Mouse (Mus musculus): Measurements from ENCODE around the gene Psg22. TPM values are rescaled to one million over a fixed set of nuclear protein-coding genes. Genes with fewer than 3 reads are reported as not detected.

The Psg22 gene
- total and polyA plus RNA-seq, 2 experiments from 2014 or later, result not detected

Other genes starting within 250 kb of the Psg22 start
- gene Psg26, start 233.9 kb upstream of the Psg22 start, total RNA-seq (2014; rRNA removed), result not detected in 2 replicates
- not detected in 2 replicates for gene Psg26, start 233.9 kb upstream of the Psg22 start, polyA plus RNA-seq (2015; fragmentation: Nextera tagmentation; extraction: Ambion mirVana)
- gene Psg25, start 185.8 kb upstream of the Psg22 start, total RNA-seq (2014; rRNA removed), result not detected in 2 replicates
- not detected in 2 replicates for gene Psg25, start 185.8 kb upstream of the Psg22 start, polyA plus RNA-seq (2015; fragmentation: Nextera tagmentation; extraction: Ambion mirVana)
- not detected in 2 replicates for gene Psg27, start 150.8 kb upstream of the Psg22 start, total RNA-seq (2014; rRNA removed)
- gene Psg27, start 150.8 kb upstream of the Psg22 start, polyA plus RNA-seq (2015; fragmentation: Nextera tagmentation; extraction: Ambion mirVana), result not detected in 2 replicates
- not detected in 2 replicates for gene Psg23, start 101.6 kb upstream of the Psg22 start, total RNA-seq (2014; rRNA removed)
- gene Psg23, start 101.6 kb upstream of the Psg22 start, polyA plus RNA-seq (2015; fragmentation: Nextera tagmentation; extraction: Ambion mirVana), result not detected in 2 replicates
- not detected in 2 replicates for gene Psg21, start 61.4 kb upstream of the Psg22 start, total RNA-seq (2014; rRNA removed)
- not detected in 2 replicates for gene Psg21, start 61.4 kb upstream of the Psg22 start, polyA plus RNA-seq (2015; fragmentation: Nextera tagmentation; extraction: Ambion mirVana)
- gene Psg20, start 31.9 kb upstream of the Psg22 start, total RNA-seq (2014; rRNA removed), result not detected in 2 replicates
- not detected in 2 replicates for gene Psg20, start 31.9 kb upstream of the Psg22 start, polyA plus RNA-seq (2015; fragmentation: Nextera tagmentation; extraction: Ambion mirVana)
- gene Psg19, start 80.4 kb downstream of the Psg22 start, total RNA-seq (2014; rRNA removed), result not detected in 2 replicates
- gene Psg19, start 80.4 kb downstream of the Psg22 start, polyA plus RNA-seq (2015; fragmentation: Nextera tagmentation; extraction: Ambion mirVana), result not detected in 2 replicates
- not detected in 2 replicates for gene Psg17, start 103.5 kb downstream of the Psg22 start, total RNA-seq (2014; rRNA removed)
- not detected in 2 replicates for gene Psg17, start 103.5 kb downstream of the Psg22 start, polyA plus RNA-seq (2015; fragmentation: Nextera tagmentation; extraction: Ambion mirVana)
- 0.95 and 2.1 TPM in 2 replicates for gene Mill2, start 121.9 kb downstream of the Psg22 start, total RNA-seq (2014; rRNA removed)
- 0.53 and 0.54 TPM in 2 replicates for gene Mill2, start 121.9 kb downstream of the Psg22 start, polyA plus RNA-seq (2015; fragmentation: Nextera tagmentation; extraction: Ambion mirVana)
- 13.8 and 14.9 TPM in 2 replicates for gene Pglyrp1, start 153.2 kb downstream of the Psg22 start, total RNA-seq (2014; rRNA removed)
- 26.9 and 27.0 TPM in 2 replicates for gene Pglyrp1, start 153.2 kb downstream of the Psg22 start, polyA plus RNA-seq (2015; fragmentation: Nextera tagmentation; extraction: Ambion mirVana)
- 12.8 and 17.2 TPM in 2 replicates for gene Ccdc61, start 192.3 kb downstream of the Psg22 start, total RNA-seq (2014; rRNA removed)
- gene Ccdc61, start 192.3 kb downstream of the Psg22 start, polyA plus RNA-seq (2015; fragmentation: Nextera tagmentation; extraction: Ambion mirVana), result 21.6 and 23.2 TPM in 2 replicates
- 15.4 and 19.5 TPM in 2 replicates for gene Nova2, start 207.8 kb downstream of the Psg22 start, total RNA-seq (2014; rRNA removed)
- 7.2 and 11.4 TPM in 2 replicates for gene Nova2, start 207.8 kb downstream of the Psg22 start, polyA plus RNA-seq (2015; fragmentation: Nextera tagmentation; extraction: Ambion mirVana)

Data from forebrain, postnatal 0 days (tissue).